In the genomic region with DNA sequence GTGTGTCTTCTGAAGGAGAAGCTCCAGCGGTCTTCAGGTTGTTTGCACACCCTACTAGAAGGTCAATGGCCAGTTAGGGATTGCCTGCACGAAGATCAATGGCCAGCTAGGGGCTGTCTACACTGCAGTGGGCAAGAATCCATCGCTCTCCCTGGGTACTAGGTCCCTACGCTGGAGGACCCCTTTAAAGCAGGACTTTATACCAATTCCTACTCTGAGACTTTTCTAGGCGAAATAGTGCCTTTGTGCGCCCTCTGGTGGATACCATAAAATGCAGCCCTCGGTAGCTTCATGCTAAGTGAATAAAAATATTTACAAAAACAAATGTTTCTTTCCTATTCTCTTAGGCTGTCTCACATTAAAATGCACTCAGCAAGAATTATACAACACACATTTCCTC, we compare ENCODE assay signal across 8 mouse cellular contexts. TPM values are rescaled to one million over a fixed set of nuclear protein-coding genes. Genes with fewer than 3 reads are reported as not detected.
DNase-seq lines count a peak whose midpoint lies in the region; ATAC-seq and TF ChIP-seq lines count a peak whose summit lies in the region.
"Had no signal": no experiment of that assay in that cellular context is flagged by ENCODE, and none has a peak within 500 bp of the region (broad histone marks: within the 10 kb centered on the region; RNA-seq: fewer than 3 reads in every experiment).

No protein-coding gene starts in this region.

- no peak overlapping the region for H3K4me2 ChIP-seq in liver, embryonic 12.5 days
- H3K4me2 ChIP-seq in hindbrain, embryonic 14.5 days (replicated peaks) = no peak overlapping the region
- no peak overlapping the region for H3K4me2 ChIP-seq in lung, embryonic 14.5 days
- H3K4me2 ChIP-seq in neural tube, embryonic 15.5 days = no peak overlapping the region

- no peaks in the 10 kb centered on the region for H3K9me3 ChIP-seq in liver, embryonic 12.5 days (replicated peaks)
- no peaks in the 10 kb centered on the region for H3K9me3 ChIP-seq in hindbrain, embryonic 14.5 days (ENCODE audit: control insufficient read depth, low read length)
- H3K9me3 ChIP-seq in lung, embryonic 14.5 days (ENCODE audit: low read depth, low read length) = no peaks in the 10 kb centered on the region
- H3K9me3 ChIP-seq in neural tube, embryonic 15.5 days (replicated peaks) = no peaks in the 10 kb centered on the region

- 20% methylated on average over 7 of the region's 7 CpGs for WGBS in liver, embryonic 12.5 days (ENCODE audit: insufficient replicate concordance)
- WGBS in hindbrain, embryonic 14.5 days = 25% methylated on average over 7 of the region's 7 CpGs
- 20% methylated on average over 7 of the region's 7 CpGs for WGBS in lung, embryonic 14.5 days
- WGBS in neural tube, embryonic 15.5 days = 24% methylated on average over 7 of the region's 7 CpGs

- TF ChIP-seq CTCF in lung, embryonic 14.5 days (IDR thresholded peaks at IDR 0.05; ENCODE audit: low read depth) = peak; percentile 74

- no peak overlapping the region for H3K4me3 ChIP-seq in liver, embryonic 12.5 days
- no peak overlapping the region for H3K4me3 ChIP-seq in hindbrain, embryonic 14.5 days (replicated peaks; ENCODE audit: low read length)
- H3K4me3 ChIP-seq in lung, embryonic 14.5 days (ENCODE audit: low read depth, low read length) = no peak overlapping the region
- H3K4me3 ChIP-seq in neural tube, embryonic 15.5 days (replicated peaks) = no peak overlapping the region

- no peaks in the 10 kb centered on the region for H3K36me3 ChIP-seq in liver, embryonic 12.5 days
- H3K36me3 ChIP-seq in hindbrain, embryonic 14.5 days (replicated peaks; ENCODE audit: control insufficient read depth, insufficient read depth) = no peaks in the 10 kb centered on the region
- H3K36me3 ChIP-seq in lung, embryonic 14.5 days (ENCODE audit: insufficient read depth) = no peaks in the 10 kb centered on the region
- no peaks in the 10 kb centered on the region for H3K36me3 ChIP-seq in neural tube, embryonic 15.5 days

- no peak overlapping the region for H3K9ac ChIP-seq in liver, embryonic 12.5 days
- H3K9ac ChIP-seq in hindbrain, embryonic 14.5 days = no peak overlapping the region
- no peak overlapping the region for H3K9ac ChIP-seq in lung, embryonic 14.5 days
- H3K9ac ChIP-seq in neural tube, embryonic 15.5 days (replicated peaks) = no peak overlapping the region

- H3K27ac ChIP-seq in liver, embryonic 12.5 days = no peak overlapping the region
- no peak overlapping the region for H3K27ac ChIP-seq in hindbrain, embryonic 14.5 days
- no peak overlapping the region for H3K27ac ChIP-seq in lung, embryonic 14.5 days (ENCODE audit: low read depth)
- H3K27ac ChIP-seq in neural tube, embryonic 15.5 days (replicated peaks) = no peak overlapping the region

- H3K4me1 ChIP-seq in liver, embryonic 12.5 days = no peaks in the 10 kb centered on the region
- no peaks in the 10 kb centered on the region for H3K4me1 ChIP-seq in hindbrain, embryonic 14.5 days (replicated peaks; ENCODE audit: control insufficient read depth, insufficient read depth, low read length)
- no peaks in the 10 kb centered on the region for H3K4me1 ChIP-seq in lung, embryonic 14.5 days (ENCODE audit: insufficient read depth)
- H3K4me1 ChIP-seq in neural tube, embryonic 15.5 days = peaks cover 8% of the 10 kb centered on the region; the same call in 1 of the 2 replicates

- peak; percentile 31 for DNase-seq in liver
- peak; percentile 53 for DNase-seq in R1 (ENCODE audit: low read depth, low spot score)
- DNase-seq in embryo, embryonic 11 days = peak; percentile 79
- DNase-seq in hindbrain, embryonic 14.5 days (ENCODE audit: low spot score) = peak; percentile 75
- DNase-seq in lung, embryonic 14.5 days = peak; percentile 86

- ATAC-seq in liver, embryonic 12.5 days = no peak
- ATAC-seq in hindbrain, embryonic 14.5 days (ENCODE audit: low FRiP score) = peak; percentile 53; the same call in 1 of the 2 replicates
- peak; percentile 49; the same call in 1 of the 2 replicates for ATAC-seq in lung, embryonic 14.5 days (ENCODE audit: insufficient read depth)
- peak; percentile 61; the same call in 1 of the 2 replicates for ATAC-seq in neural tube, embryonic 15.5 days (ENCODE audit: low FRiP score)

- H3K27me3 ChIP-seq in liver, embryonic 12.5 days (replicated peaks) = peaks cover 30% of the 10 kb centered on the region
- no peaks in the 10 kb centered on the region for H3K27me3 ChIP-seq in hindbrain, embryonic 14.5 days (ENCODE audit: control insufficient read depth, insufficient read depth, low read length)
- no peaks in the 10 kb centered on the region for H3K27me3 ChIP-seq in lung, embryonic 14.5 days (ENCODE audit: insufficient read depth, low read length)
- 0 out of 2 replicates have a peak, but pooled peaks cover 3% of the 10 kb centered on the region for H3K27me3 ChIP-seq in neural tube, embryonic 15.5 days (replicated peaks)

RNA-seq across cellular contexts. Expression of a gene that starts 6.1 kb away (rescaled TPM):
- polyA plus RNA-seq in liver, embryonic 12.5 days (2016; fragmentation: Nextera tagmentation; extraction: Ambion mirVana) = not detected in 2 replicates
- polyA plus RNA-seq in hindbrain, embryonic 14.5 days (2014; fragmentation: Nextera tagmentation; extraction: Ambion mirVana) = 2.8 and 7.8 TPM in 2 replicates
- polyA plus RNA-seq in lung, embryonic 14.5 days (2014; fragmentation: Nextera tagmentation; extraction: Ambion mirVana) = not detected in 2 replicates
- polyA plus RNA-seq in neural tube, embryonic 15.5 days (2015; fragmentation: Nextera tagmentation; extraction: Ambion mirVana) = 0.65 and 1.0 TPM in 2 replicates
- polyA plus RNA-seq: liver, embryonic 16.5 days had no signal

RNA-seq across cellular contexts. Expression of a gene that starts 12.6 kb away (rescaled TPM):
- 0.72 and 1.1 TPM in 2 replicates for polyA plus RNA-seq in liver, embryonic 12.5 days (2016; fragmentation: Nextera tagmentation; extraction: Ambion mirVana)
- polyA plus RNA-seq in hindbrain, embryonic 14.5 days (2014; fragmentation: Nextera tagmentation; extraction: Ambion mirVana) = 2.1 and 2.4 TPM in 2 replicates
- polyA plus RNA-seq in lung, embryonic 14.5 days (2014; fragmentation: Nextera tagmentation; extraction: Ambion mirVana) = 2.9 and 3.5 TPM in 2 replicates
- polyA plus RNA-seq in neural tube, embryonic 15.5 days (2015; fragmentation: Nextera tagmentation; extraction: Ambion mirVana) = 2.2 and 2.6 TPM in 2 replicates

RNA-seq across cellular contexts. Expression of a gene that starts 19.7 kb away (rescaled TPM):
- polyA plus RNA-seq in liver, embryonic 12.5 days (2016; fragmentation: Nextera tagmentation; extraction: Ambion mirVana) = 26.7 and 31.1 TPM in 2 replicates
- polyA plus RNA-seq in hindbrain, embryonic 14.5 days (2014; fragmentation: Nextera tagmentation; extraction: Ambion mirVana) = 9.8 and 10.5 TPM in 2 replicates
- 34.6 and 38.0 TPM in 2 replicates for polyA plus RNA-seq in lung, embryonic 14.5 days (2014; fragmentation: Nextera tagmentation; extraction: Ambion mirVana)
- polyA plus RNA-seq in neural tube, embryonic 15.5 days (2015; fragmentation: Nextera tagmentation; extraction: Ambion mirVana) = 10.8 and 14.3 TPM in 2 replicates

RNA-seq across cellular contexts. Expression of a gene that starts 19.9 kb away (rescaled TPM):
- 38.4 and 44.0 TPM in 2 replicates for polyA plus RNA-seq in liver, embryonic 12.5 days (2016; fragmentation: Nextera tagmentation; extraction: Ambion mirVana)
- polyA plus RNA-seq in hindbrain, embryonic 14.5 days (2014; fragmentation: Nextera tagmentation; extraction: Ambion mirVana) = 25.3 and 27.2 TPM in 2 replicates
- polyA plus RNA-seq in lung, embryonic 14.5 days (2014; fragmentation: Nextera tagmentation; extraction: Ambion mirVana) = 45.9 and 46.8 TPM in 2 replicates
- polyA plus RNA-seq in neural tube, embryonic 15.5 days (2015; fragmentation: Nextera tagmentation; extraction: Ambion mirVana) = 22.4 and 31.9 TPM in 2 replicates

RNA-seq across cellular contexts. Expression of a gene that starts 24.2 kb away (rescaled TPM):
- polyA plus RNA-seq in liver, embryonic 12.5 days (2016; fragmentation: Nextera tagmentation; extraction: Ambion mirVana) = 0.06 and 0.11 TPM in 2 replicates
- 0.27 and 0.38 TPM in 2 replicates for polyA plus RNA-seq in hindbrain, embryonic 14.5 days (2014; fragmentation: Nextera tagmentation; extraction: Ambion mirVana)
- 0.18 TPM in 1 of 2 replicates, not detected in the other for polyA plus RNA-seq in lung, embryonic 14.5 days (2014; fragmentation: Nextera tagmentation; extraction: Ambion mirVana)
- 0.31 TPM in 2 replicates for polyA plus RNA-seq in neural tube, embryonic 15.5 days (2015; fragmentation: Nextera tagmentation; extraction: Ambion mirVana)

Comparison
In these comparisons a context has a peak if more than half of its experiments do, and no peak if none do; other contexts are left out.
1. DNase-seq: peak in every context shown above with its lines; median percentile 86 in lung, embryonic 14.5 days; 79 in embryo, embryonic 11 days; 75 in hindbrain, embryonic 14.5 days; 53 in R1; 31 in liver.